Mouse (Mus musculus): ENCODE data around the gene Mpzl3.

Gene Mpzl3

DNA sequence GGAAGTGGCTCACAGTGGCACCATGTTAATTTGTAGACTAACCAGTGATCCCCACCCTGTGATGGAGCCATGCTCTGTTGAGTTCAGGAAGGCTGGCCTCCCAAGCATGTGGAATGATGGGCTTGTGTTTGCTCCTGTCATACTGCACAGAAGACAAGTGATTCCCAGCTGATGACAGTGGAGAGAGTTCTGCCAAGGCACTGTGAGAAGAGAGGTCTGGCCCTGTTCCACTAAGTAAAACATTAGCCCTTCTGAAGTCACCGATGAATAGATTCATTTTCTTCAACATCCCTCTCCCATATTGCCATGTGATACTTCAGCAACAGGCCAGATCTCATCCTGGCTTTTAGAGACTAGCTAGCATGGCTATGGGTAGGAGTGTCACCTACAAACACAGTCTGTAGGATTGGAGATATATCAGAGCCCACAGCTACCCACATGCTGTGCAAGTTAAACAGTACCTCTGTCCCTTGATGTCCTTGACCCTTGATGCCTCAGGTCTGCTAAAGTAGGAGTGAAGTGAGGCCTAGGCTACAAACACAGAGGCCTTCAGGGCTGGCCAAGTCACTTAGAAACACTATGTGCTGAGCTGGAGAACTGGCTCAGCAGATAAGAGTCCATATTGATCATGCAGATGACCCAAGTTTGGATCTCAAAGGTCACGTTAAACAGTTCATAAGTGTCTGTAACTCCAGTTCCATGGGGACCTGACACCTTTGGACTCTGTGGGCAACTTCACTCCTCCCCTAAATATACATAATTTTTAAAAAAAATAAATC, 50.8 kb downstream of the Mpzl3 start:
- DNase-seq: no peak

DNA sequence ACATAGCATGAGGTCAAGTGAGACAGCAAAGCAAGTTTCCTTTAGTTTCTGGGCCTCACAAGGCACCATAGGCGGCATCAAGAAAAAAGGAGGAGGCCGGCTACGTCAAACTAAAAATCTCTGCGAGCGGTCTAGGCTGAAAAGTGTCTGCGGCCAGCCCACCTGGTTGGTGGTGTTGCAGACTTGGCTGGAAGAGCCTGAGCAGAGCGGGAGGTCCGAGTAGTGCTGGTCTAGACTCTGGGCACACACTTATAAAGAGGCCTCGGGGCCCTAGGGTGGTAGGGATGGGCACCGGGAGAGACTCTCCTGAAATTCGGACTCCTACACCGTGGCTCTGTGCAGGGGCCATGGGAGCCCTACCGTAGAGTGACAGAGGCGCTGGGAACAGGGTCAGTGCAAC, 60.7 kb downstream of the Mpzl3 start:
- no peak for DNase-seq

DNA sequence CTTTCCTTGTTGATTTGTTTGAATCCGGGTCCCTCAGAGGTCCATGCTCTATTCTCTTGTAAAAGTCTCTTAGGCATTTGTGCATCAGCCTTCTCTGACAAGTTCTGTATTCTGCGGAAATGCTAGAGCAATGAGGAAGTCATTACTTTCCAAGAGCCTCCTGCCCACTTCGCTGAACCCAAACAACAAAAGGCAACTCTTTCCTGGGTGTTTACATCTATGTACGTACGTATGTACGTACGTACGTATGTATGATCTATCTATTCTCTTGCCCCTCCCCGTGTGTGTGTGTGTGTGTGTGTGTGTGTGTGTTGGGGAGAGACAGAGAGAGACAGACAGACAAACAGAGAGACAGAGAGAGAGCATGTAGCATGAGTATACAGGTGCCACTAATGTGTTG, 61.8 kb downstream of the Mpzl3 start:
- DNase-seq: no peak

DNA sequence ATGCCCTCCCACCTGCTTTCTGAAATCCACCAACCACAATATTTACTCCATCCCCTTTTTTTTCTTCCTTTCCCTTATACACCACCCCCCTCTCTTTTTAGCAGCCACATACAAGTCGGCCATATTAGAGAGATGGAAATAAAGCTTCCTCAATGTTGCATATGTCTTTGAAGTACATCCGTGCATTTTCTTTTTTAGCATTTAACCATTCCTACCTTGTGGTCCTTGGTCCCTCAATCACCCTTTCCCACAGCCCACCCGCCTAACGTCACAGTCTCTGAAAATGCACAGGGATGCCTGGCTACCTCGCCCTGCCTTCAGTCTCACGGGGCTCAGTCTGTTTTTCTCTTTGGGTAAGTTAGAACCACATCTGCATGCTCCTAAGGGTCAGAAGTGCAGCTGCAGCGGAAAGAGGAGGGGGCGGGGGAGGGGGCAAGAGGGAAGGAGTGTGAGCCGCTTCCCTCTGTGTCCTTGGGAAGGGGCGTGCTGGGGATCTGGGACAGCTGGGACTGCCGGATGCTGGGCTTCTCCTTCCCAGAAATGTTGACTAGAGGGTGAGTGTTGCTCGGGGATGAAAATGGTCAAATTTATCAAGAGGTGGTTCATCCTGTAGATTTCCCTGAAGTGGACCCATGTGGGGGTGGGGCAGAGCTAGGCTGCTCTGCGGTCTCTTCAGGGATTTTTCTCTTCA, 62.9 kb downstream of the Mpzl3 start, which contains the start of gene Scn2b:
Gene Scn2b (plus strand): TSS at position 42 of the 691 bp plus-strand sequence.
- DNase-seq: no peak

DNA sequence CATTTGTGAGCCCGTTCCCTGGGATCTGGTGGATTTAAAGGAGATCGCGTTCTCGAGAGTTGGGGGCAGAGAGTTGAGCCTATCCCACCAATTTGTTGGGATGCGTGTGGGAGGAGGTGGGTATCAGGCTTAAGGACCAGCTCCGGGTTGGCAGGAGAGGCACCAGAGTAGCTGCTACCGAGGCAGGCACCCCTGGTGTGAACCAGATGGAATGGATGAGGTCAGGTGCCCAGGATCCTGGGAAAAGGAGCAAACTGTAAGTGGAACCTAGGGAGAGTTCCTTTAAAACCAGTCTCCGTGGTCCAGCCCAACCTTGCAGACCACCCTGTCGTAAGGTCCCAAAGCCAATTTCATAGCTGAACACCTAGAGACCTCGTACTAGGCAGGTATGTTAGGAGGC, 63.6 kb downstream of the Mpzl3 start:
- DNase-seq: no peak

DNA sequence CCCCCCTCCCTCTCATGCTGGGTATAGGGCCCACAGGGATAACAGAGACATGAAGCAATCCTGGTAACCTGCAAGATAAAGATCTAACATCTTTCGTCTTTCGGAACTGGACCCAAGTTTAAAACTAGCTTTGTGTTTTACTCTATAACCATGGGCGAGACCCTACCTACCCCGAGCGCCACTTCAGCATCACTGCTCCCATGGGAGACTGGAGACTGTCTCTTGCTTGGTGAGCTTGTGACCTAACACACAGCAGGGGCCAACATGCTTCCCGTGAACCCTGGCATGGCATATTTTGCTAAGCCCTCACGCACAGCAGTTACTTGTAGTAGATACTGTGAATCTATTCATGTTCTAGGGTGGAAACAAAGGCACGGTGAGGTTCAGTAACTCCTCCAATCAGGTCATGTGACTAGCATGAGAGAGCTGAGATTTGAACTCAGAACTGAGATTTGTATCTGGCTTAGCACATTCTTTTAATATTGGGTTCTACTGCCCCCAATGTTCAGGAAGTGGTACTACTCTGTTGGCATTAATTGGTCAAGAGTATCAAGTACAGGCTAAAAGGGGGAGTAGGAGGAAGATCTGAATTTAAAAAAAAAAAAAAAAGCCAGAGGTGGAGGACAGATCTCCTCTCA, 64.4 kb downstream of the Mpzl3 start:
- no peak for DNase-seq

DNA sequence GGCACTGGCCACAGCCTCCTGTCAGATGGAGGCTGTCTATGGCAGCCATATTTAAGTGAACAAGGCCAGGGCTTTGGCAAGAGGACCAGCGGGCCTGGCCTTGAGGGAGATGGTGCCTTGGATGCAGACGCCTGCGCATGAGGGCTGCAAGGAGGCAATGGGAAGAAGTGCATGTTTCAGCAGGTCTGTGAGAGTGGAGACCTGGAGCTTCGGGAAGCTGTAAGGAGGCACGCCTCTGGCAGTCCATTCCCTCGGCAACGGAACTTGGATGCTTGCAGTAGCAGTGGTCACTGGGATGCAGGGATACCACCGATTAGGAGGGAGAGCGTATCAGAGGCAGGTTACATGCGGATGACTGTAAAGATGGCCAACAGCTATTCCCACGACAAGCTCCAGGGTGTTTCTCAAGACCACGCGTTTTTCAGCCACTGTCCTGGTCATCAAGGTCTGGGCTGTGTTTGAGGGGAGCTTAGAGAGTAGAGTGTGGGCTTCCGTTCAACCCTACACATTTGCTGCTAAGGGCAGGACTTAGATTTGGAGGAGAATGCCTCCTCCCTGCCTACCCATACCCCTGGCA, 65.1 kb downstream of the Mpzl3 start:
- no peak for DNase-seq

DNA sequence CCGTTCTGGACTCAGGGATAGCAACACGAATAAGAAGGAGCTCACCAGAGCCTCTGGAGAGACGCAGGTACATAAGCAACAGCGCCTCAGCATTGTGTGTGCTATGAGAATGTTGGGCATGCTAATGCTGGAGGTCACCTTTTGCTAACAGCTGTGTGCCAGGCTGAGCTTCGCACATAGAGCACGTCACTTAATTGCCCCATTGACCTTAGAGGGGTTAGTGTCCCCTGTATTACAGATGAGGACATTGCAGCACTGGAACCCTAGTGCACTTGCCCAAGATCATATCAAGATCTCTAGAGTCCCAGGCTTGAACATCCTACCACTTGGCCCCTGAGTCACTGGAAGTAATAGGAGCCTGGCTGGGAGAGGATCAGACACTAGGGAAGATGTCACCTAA, 65.6 kb downstream of the Mpzl3 start:
- no peak for DNase-seq

DNA sequence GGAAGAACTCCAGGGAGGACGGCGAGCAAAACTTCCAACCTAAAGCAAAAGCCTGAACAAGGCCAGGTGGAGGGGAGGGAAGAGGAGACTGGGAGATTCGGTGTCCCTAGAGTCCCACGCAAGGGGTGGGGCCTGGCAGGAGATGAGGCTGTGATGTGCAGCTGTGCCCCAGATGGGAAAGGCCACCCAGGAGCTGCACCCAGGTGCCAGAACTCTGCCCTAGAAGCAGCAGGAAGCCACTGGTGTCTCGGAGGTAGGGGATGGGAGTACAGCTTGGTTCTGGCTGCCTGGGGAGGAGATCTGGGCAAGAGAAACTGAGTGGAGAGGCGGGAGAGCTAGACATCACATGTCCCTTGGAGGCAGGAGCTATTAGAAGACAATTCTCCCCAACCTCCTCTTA, 66.0 kb downstream of the Mpzl3 start:
- no peak for DNase-seq

DNA sequence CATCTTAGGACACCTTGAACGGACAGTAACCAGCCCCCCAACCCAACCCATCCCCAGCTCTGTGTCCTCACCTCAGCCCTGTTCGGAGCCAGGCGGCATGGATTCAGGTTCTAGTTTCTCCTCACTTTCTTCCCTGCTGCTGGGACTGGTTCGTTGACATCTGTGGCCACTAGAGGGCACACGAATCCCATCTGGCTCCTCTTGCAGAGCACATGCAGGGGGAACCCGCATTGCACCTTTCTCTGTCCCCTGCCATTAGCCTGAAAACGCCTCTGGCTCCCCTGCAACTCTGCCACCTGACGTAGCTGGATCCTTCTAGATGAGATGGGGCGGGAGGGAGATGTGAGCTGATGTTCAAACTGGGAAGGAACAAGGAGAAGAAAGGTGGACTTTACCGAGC, 66.8 kb downstream of the Mpzl3 start:
- DNase-seq: peak; percentile 71 to 78

DNA sequence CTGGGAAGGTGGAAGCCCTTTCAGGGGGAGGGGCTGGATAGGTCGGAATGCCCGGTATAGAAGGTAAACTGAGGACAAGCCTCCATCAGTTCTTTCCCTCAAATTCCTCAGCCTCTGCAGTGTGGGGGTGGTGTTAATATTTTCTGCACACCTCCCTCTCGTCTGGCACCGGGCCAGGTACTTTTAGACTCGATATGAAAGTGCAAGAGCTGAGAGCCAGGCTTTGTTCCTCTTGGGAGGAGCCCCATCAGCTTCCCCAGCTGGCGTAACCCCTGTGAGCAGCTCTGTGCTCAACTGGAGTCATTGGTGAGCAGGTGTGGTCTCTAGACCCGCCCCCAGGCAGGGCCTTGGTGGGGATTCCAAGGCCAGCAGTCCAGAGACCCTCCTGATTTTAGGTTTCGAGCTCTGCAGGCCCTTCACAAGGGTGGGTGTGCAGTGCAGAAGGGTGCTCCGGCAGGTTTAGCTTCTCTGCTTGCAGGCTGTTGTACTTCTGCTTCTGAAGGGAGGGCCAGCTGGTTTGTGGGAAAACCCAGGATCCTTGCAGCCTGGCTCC, 67.3 kb downstream of the Mpzl3 start:
- peak; percentile 75 to 87 for DNase-seq

DNA sequence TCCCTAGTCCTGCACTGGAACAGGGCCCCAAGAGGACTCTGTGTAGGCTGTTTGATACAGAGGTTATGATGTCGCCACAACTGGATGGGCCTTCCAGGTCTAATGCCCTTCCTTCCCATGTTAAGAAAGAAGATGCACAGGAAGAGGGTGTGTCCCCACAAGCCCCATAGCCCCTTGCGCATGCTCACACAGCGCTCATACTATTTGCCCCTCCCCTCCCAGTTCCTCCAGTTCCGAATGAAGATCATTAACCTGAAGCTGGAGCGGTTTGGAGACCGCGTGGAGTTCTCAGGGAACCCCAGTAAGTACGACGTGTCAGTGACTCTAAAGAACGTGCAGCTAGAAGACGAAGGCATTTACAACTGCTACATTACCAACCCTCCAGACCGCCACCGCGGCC, 70.2 kb downstream of the Mpzl3 start:
- no peak for DNase-seq

DNA sequence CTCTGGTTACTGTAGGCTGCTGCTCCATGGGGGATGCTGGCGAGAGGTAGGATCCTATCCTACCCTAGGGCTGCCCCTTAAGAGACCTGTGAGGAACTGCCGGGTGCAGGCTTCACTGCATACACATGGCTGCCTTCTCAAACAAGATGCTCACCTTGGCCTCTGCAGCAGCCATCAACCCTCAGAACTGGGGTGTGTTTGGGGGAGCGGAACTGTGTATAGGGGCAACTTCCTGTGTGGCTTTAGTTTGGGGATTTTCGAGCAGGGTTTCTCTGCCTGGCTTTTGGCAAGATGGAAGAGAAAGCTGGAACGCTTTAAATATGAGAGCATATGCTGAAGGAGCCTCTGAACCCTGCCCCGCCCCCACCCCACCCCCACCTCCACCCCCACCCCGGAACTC, 72.0 kb downstream of the Mpzl3 start:
- peak in 1 of 2 experiments; percentile 33 for DNase-seq
